Mouse (Mus musculus): ENCODE data around the gene Rnf41. TPM values are rescaled to one million over a fixed set of nuclear protein-coding genes. Genes with fewer than 3 reads are reported as not detected.

Gene Rnf41
- polyA plus RNA-seq, 1 experiment from 2014 or later = 35.6 TPM

GRCm38 (mm10) chr10:128396017-128396673 is 15.3 kb upstream of the Rnf41 start:
- 67% methylated on average over 11 of the region's 11 CpGs for WGBS
- no peak for ATAC-seq (ENCODE audit: low FRiP score, low TSS enrichment)
- H3K36me3 ChIP-seq (ENCODE audit: control insufficient read depth, insufficient read depth, low read length) = peaks cover 48% of the 10 kb centered on the region

GRCm38 (mm10) chr10:128396716-128397264 is 14.7 kb upstream of the Rnf41 start:
- Histone ChIP-seq H3K4me3 (ENCODE audit: low read length) (no peak overlapping the region), H3K4me2 (replicated peaks; ENCODE audit: low read depth, low read length) (no peak overlapping the region), H3K9me3 (ENCODE audit: control insufficient read depth, low read length) (no peaks in the 10 kb centered on the region), H3K27ac (ENCODE audit: low read depth, low read length) (no peak overlapping the region), H3K9ac (ENCODE audit: low read depth, low read length) (no peak overlapping the region), H3K27me3 (ENCODE audit: control insufficient read depth, insufficient read depth, low read length) (no peaks in the 10 kb centered on the region), H3K4me1 (ENCODE audit: control insufficient read depth, insufficient read depth, low read length) (no peaks in the 10 kb centered on the region), H3K36me3 (ENCODE audit: control insufficient read depth, insufficient read depth, low read length) (peaks cover 41% of the 10 kb centered on the region)
- ATAC-seq (ENCODE audit: low FRiP score, low TSS enrichment) = no peak
- 74% methylated on average over 10 of the region's 10 CpGs for WGBS

More at GRCm38 (mm10) chr10:128396017-128396673, 15.3 kb upstream of the Rnf41 start:
- no peaks in the 10 kb centered on the region for H3K4me1 ChIP-seq (ENCODE audit: control insufficient read depth, insufficient read depth, low read length)
- H3K4me3 ChIP-seq (ENCODE audit: low read length) = no peak overlapping the region
- H3K4me2 ChIP-seq (replicated peaks; ENCODE audit: low read depth, low read length) = no peak overlapping the region
- H3K9me3 ChIP-seq (ENCODE audit: control insufficient read depth, low read length) = no peaks in the 10 kb centered on the region
- H3K9ac ChIP-seq (ENCODE audit: low read depth, low read length) = no peak overlapping the region
- H3K27me3 ChIP-seq (ENCODE audit: control insufficient read depth, insufficient read depth, low read length) = no peaks in the 10 kb centered on the region
- no peak overlapping the region for H3K27ac ChIP-seq (ENCODE audit: low read depth, low read length)

GRCm38 (mm10) chr10:128397466-128397865 is 14.0 kb upstream of the Rnf41 start:
- WGBS = 63% methylated on average over 7 of the region's 7 CpGs
- Histone ChIP-seq H3K4me2 (replicated peaks; ENCODE audit: low read depth, low read length) (no peak overlapping the region), H3K4me3 (ENCODE audit: low read length) (no peak overlapping the region), H3K27ac (ENCODE audit: low read depth, low read length) (no peak overlapping the region), H3K27me3 (ENCODE audit: control insufficient read depth, insufficient read depth, low read length) (no peaks in the 10 kb centered on the region), H3K9ac (ENCODE audit: low read depth, low read length) (no peak overlapping the region), H3K36me3 (ENCODE audit: control insufficient read depth, insufficient read depth, low read length) (peaks cover 34% of the 10 kb centered on the region), H3K4me1 (ENCODE audit: control insufficient read depth, insufficient read depth, low read length) (no peaks in the 10 kb centered on the region), H3K9me3 (ENCODE audit: control insufficient read depth, low read length) (no peaks in the 10 kb centered on the region)
- no peak for ATAC-seq (ENCODE audit: low FRiP score, low TSS enrichment)

GRCm38 (mm10) chr10:128400338-128400737 is 11.1 kb upstream of the Rnf41 start:
- H3K4me3 ChIP-seq (ENCODE audit: low read length) = no peak overlapping the region
- H3K4me1 ChIP-seq (ENCODE audit: control insufficient read depth, insufficient read depth, low read length) = no peaks in the 10 kb centered on the region
- no peaks in the 10 kb centered on the region for H3K9me3 ChIP-seq (ENCODE audit: control insufficient read depth, low read length)
- peak overlapping the region; percentile 23; the same call in 1 of the 2 replicates for H3K4me2 ChIP-seq (replicated peaks; ENCODE audit: low read depth, low read length)
- ATAC-seq (ENCODE audit: low FRiP score, low TSS enrichment) = peak; percentile 53
- 21% methylated on average over 5 of the region's 5 CpGs for WGBS
- no peaks in the 10 kb centered on the region for H3K27me3 ChIP-seq (ENCODE audit: control insufficient read depth, insufficient read depth, low read length)
- H3K9ac ChIP-seq (ENCODE audit: low read depth, low read length) = 0 out of 2 replicates have a peak overlapping the region, but pooled peaks have one; percentile 2
- H3K27ac ChIP-seq (ENCODE audit: low read depth, low read length) = no peak overlapping the region
- peaks cover 9% of the 10 kb centered on the region; the same call in 1 of the 2 replicates for H3K36me3 ChIP-seq (ENCODE audit: control insufficient read depth, insufficient read depth, low read length)

- H3K4me3 ChIP-seq (ENCODE audit: low read length) = peak within 1 kb of the TSS; percentile 1; the same call in 1 of the 2 replicates
- H3K27ac ChIP-seq (ENCODE audit: low read depth, low read length) = peak within 1 kb of the TSS; percentile 7; the same call in 1 of the 2 replicates
- peaks cover 7% of the 10 kb centered on the region; the same call in 1 of the 2 replicates for H3K36me3 ChIP-seq (ENCODE audit: control insufficient read depth, insufficient read depth, low read length)
- H3K4me2 ChIP-seq (replicated peaks; ENCODE audit: low read depth, low read length) = peak within 1 kb of the TSS; percentile 23; the same call in 1 of the 2 replicates
- peak within 1 kb of the TSS; percentile 2; the same call in 1 of the 2 replicates for H3K9ac ChIP-seq (ENCODE audit: low read depth, low read length)
- H3K9me3 ChIP-seq (ENCODE audit: control insufficient read depth, low read length) = no peaks in the 10 kb centered on the region
- H3K4me1 ChIP-seq (ENCODE audit: control insufficient read depth, insufficient read depth, low read length) = no peaks in the 10 kb centered on the region
- no peak; the same call in 1 of the 2 replicates for ATAC-seq (ENCODE audit: low FRiP score, low TSS enrichment)
- no peaks in the 10 kb centered on the region for H3K27me3 ChIP-seq (ENCODE audit: control insufficient read depth, insufficient read depth, low read length)
- WGBS = 31% methylated on average over 2 of the region's 2 CpGs
Measured at GRCm38 (mm10) chr10:128401056-128401455, 10.4 kb upstream of the Rnf41 start, which contains the start of gene Slc39a5. Gene Slc39a5 (minus strand): TSS chr10:128401229.

- WGBS = 82% methylated on average over 9 of the region's 9 CpGs
- Histone ChIP-seq H3K4me2 (replicated peaks; ENCODE audit: low read depth, low read length) (no peak overlapping the region), H3K27me3 (ENCODE audit: control insufficient read depth, insufficient read depth, low read length) (no peaks in the 10 kb centered on the region), H3K4me1 (ENCODE audit: control insufficient read depth, insufficient read depth, low read length) (no peaks in the 10 kb centered on the region), H3K9me3 (ENCODE audit: control insufficient read depth, low read length) (no peaks in the 10 kb centered on the region), H3K36me3 (ENCODE audit: control insufficient read depth, insufficient read depth, low read length) (peaks cover 5% of the 10 kb centered on the region; the same call in 1 of the 2 replicates), H3K27ac (ENCODE audit: low read depth, low read length) (0 out of 2 replicates have a peak overlapping the region, but pooled peaks have one; percentile 7), H3K4me3 (ENCODE audit: low read length) (no peak overlapping the region), H3K9ac (ENCODE audit: low read depth, low read length) (no peak overlapping the region)
- ATAC-seq (ENCODE audit: low FRiP score, low TSS enrichment) = no peak
Measured at GRCm38 (mm10) chr10:128401638-128402037, 9.8 kb upstream of the Rnf41 start.

GRCm38 (mm10) chr10:128403931-128404330 is 7.5 kb upstream of the Rnf41 start:
- H3K9me3 ChIP-seq (ENCODE audit: control insufficient read depth, low read length) = no peaks in the 10 kb centered on the region
- peaks cover 7% of the 10 kb centered on the region; the same call in 1 of the 2 replicates for H3K4me1 ChIP-seq (ENCODE audit: control insufficient read depth, insufficient read depth, low read length)
- WGBS = 87% methylated on average over 7 of the region's 7 CpGs

GRCm38 (mm10) chr10:128408591-128409535 is 2.6 kb upstream of the Rnf41 start:
- H3K36me3 ChIP-seq (ENCODE audit: control insufficient read depth, insufficient read depth, low read length) = peaks cover 19% of the 10 kb centered on the region; the same call in 1 of the 2 replicates
- H3K4me2 ChIP-seq (replicated peaks; ENCODE audit: low read depth, low read length) = peak overlapping the region; percentile 80
- H3K9me3 ChIP-seq (ENCODE audit: control insufficient read depth, low read length) = no peaks in the 10 kb centered on the region
- WGBS = 17% methylated on average over 35 of the region's 35 CpGs
- peak overlapping the region; percentile 85 for H3K4me3 ChIP-seq (ENCODE audit: low read length)
- H3K27ac ChIP-seq (ENCODE audit: low read depth, low read length) = peak overlapping the region; percentile 80; the same call in 1 of the 2 replicates
- peak; percentile 1; the same call in 1 of the 2 replicates for ATAC-seq (ENCODE audit: low FRiP score, low TSS enrichment)
- no peaks in the 10 kb centered on the region for H3K27me3 ChIP-seq (ENCODE audit: control insufficient read depth, insufficient read depth, low read length)
- H3K9ac ChIP-seq (ENCODE audit: low read depth, low read length) = peak overlapping the region; percentile 81
- peaks cover 31% of the 10 kb centered on the region for H3K4me1 ChIP-seq (ENCODE audit: control insufficient read depth, insufficient read depth, low read length)

More at GRCm38 (mm10) chr10:128403931-128404330, 7.5 kb upstream of the Rnf41 start:
- Histone ChIP-seq H3K27me3 (ENCODE audit: control insufficient read depth, insufficient read depth, low read length) (no peaks in the 10 kb centered on the region), H3K4me2 (replicated peaks; ENCODE audit: low read depth, low read length) (no peak overlapping the region), H3K27ac (ENCODE audit: low read depth, low read length) (no peak overlapping the region), H3K4me3 (ENCODE audit: low read length) (no peak overlapping the region), H3K36me3 (ENCODE audit: control insufficient read depth, insufficient read depth, low read length) (peaks cover 12% of the 10 kb centered on the region; the same call in 1 of the 2 replicates), H3K9ac (ENCODE audit: low read depth, low read length) (no peak overlapping the region)
- ATAC-seq (ENCODE audit: low FRiP score, low TSS enrichment) = no peak
